Mouse (Mus musculus): ENCODE measurements around the gene Yy1. TPM values are rescaled to one million over a fixed set of nuclear protein-coding genes. Genes with fewer than 3 reads are reported as not detected.
A peak's percentile ranks its signal among the peaks of the same experiment; 100 is the strongest.

The Yy1 gene
- polyA plus RNA-seq, 1 experiment: 15.2 TPM

GRCm38 (mm10) chr12:108766866-108767265 lies 25.9 kb upstream of the Yy1 start:
- no peaks in the 10 kb centered on the region for H3K27me3 ChIP-seq (ENCODE audit: control insufficient read depth, insufficient read depth, low read length)
- TF ChIP-seq POLR2A (IDR thresholded peaks at IDR 0.05; ENCODE audit: low read depth, low read length): no peak
- DNase-seq (ENCODE audit: low read depth in 1 of 2, low spot score in 2 of 2): no peak
- no peak overlapping the region; the same call in 1 of the 2 replicates for H3K4me3 ChIP-seq (ENCODE audit: extremely low read depth, insufficient read depth, insufficient read length)
- WGBS: 8% methylated on average over 7 of the region's 7 CpGs
- no peaks in the 10 kb centered on the region for H3K36me3 ChIP-seq (ENCODE audit: control insufficient read depth, insufficient read depth, low read length)
- peak overlapping the region; percentile 94 for H3K27ac ChIP-seq (ENCODE audit: insufficient read depth, low read length)
- H3K4me1 ChIP-seq (ENCODE audit: control insufficient read depth, insufficient read depth, insufficient read length): peaks cover 23% of the 10 kb centered on the region

- WGBS: 77% methylated on average over 11 of the region's 11 CpGs
- DNase-seq (ENCODE audit: low read depth in 1 of 2, low spot score in 2 of 2): no peak
- Histone ChIP-seq H3K36me3 (ENCODE audit: control insufficient read depth, insufficient read depth, low read length) (no peaks in the 10 kb centered on the region), H3K27ac (ENCODE audit: insufficient read depth, low read length) (no peak overlapping the region), H3K27me3 (ENCODE audit: control insufficient read depth, insufficient read depth, low read length) (no peaks in the 10 kb centered on the region), H3K4me1 (ENCODE audit: control insufficient read depth, insufficient read depth, insufficient read length) (peaks cover 15% of the 10 kb centered on the region), H3K4me3 (ENCODE audit: extremely low read depth, insufficient read depth, insufficient read length) (no peak overlapping the region)
- TF ChIP-seq CTCF (IDR thresholded peaks at IDR 0.05; ENCODE audit: extremely low read depth, insufficient read depth, insufficient read length, insufficient replicate concordance) (no peak), POLR2A (IDR thresholded peaks at IDR 0.05; ENCODE audit: low read depth, low read length) (no peak)
These were observed 24.4 kb upstream of the Yy1 start for GRCm38 (mm10) chr12:108768196-108768854.

DNA sequence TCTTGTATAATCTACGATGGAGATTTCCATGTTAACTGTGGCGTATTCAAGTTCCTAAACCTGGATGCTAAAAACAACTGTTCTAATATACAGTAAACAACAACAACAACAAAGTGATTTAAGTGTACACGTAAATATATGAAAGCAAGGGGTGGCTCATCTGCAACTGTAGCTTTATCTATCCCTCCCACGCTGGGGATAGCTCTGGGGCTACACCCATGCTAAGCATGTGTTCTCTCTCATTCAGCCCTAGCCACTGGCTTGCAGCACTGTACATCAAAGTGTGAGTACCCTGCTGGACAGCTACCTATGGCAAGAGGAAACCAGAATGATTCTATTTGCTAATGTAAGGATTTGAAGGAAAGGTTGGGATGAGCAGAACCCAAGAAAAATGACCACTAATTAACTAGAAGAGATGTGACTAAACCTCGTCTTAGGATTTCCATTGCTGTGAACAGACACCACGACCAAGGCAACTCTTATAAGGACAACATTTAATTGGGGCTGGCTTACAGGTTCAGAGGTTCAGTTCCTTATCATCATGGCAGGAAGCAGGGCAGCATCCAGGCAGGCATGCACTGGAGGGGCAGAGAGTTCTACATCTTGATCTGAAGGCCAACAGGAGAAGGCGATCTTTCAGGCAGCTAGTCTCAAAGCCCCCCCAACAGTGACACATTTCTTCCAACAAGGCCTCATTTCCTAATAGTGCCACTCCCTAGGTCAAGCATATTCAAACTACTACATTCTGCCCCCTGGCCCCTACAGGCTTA lies 12.5 kb upstream of the Yy1 start:
- H3K27me3 ChIP-seq (ENCODE audit: control insufficient read depth, insufficient read depth, low read length): no peaks in the 10 kb centered on the region
- H3K4me1 ChIP-seq (ENCODE audit: control insufficient read depth, insufficient read depth, insufficient read length): no peaks in the 10 kb centered on the region
- no peak overlapping the region for H3K4me3 ChIP-seq (ENCODE audit: extremely low read depth, insufficient read depth, insufficient read length)
- DNase-seq (ENCODE audit: low read depth in 1 of 2, low spot score in 2 of 2): no peak
- H3K36me3 ChIP-seq (ENCODE audit: control insufficient read depth, insufficient read depth, low read length): no peaks in the 10 kb centered on the region; the same call in 1 of the 2 replicates
- no peak for TF ChIP-seq CTCF (IDR thresholded peaks at IDR 0.05; ENCODE audit: extremely low read depth, insufficient read depth, insufficient read length, insufficient replicate concordance)
- TF ChIP-seq POLR2A (IDR thresholded peaks at IDR 0.05; ENCODE audit: low read depth, low read length): no peak
- 90% methylated on average over 7 of the region's 7 CpGs for WGBS
- no peak overlapping the region for H3K27ac ChIP-seq (ENCODE audit: insufficient read depth, low read length)

DNA sequence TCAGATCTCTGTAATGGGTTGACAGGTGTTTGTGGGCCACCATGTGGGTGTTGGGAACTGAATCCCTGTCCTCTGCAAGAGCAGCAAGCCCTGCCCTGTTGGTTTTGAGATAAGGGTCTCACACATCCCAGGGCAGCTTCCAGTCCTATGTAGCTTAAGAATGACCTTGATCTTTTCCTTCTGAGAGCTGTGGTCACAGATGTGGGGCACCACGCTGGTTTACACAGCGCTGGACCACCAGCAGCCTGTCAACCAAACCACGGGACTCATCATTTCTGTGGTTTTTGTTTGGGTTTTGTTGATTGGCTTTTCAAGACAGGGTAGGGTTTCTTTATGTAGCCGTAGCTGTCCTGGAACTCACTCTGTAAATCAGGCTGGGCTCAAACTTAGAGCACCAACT lies 7.6 kb upstream of the Yy1 start:
- no peak for DNase-seq (ENCODE audit: low read depth in 1 of 2, low spot score in 2 of 2)
- no peak overlapping the region for H3K27ac ChIP-seq (ENCODE audit: insufficient read depth, low read length)
- no peak overlapping the region for H3K4me3 ChIP-seq (ENCODE audit: extremely low read depth, insufficient read depth, insufficient read length)
- 46% methylated on average over 4 of the region's 4 CpGs for WGBS
- no peaks in the 10 kb centered on the region for H3K4me1 ChIP-seq (ENCODE audit: control insufficient read depth, insufficient read depth, insufficient read length)
- no peaks in the 10 kb centered on the region for H3K36me3 ChIP-seq (ENCODE audit: control insufficient read depth, insufficient read depth, low read length)
- TF ChIP-seq CTCF (IDR thresholded peaks at IDR 0.05; ENCODE audit: extremely low read depth, insufficient read depth, insufficient read length, insufficient replicate concordance): no peak
- TF ChIP-seq POLR2A (IDR thresholded peaks at IDR 0.05; ENCODE audit: low read depth, low read length): no peak
- H3K27me3 ChIP-seq (ENCODE audit: control insufficient read depth, insufficient read depth, low read length): no peaks in the 10 kb centered on the region

- no peak for DNase-seq (ENCODE audit: low read depth in 1 of 2, low spot score in 2 of 2)
- Histone ChIP-seq H3K27ac (ENCODE audit: insufficient read depth, low read length) (no peak overlapping the region), H3K4me1 (ENCODE audit: control insufficient read depth, insufficient read depth, insufficient read length) (no peaks in the 10 kb centered on the region), H3K4me3 (ENCODE audit: extremely low read depth, insufficient read depth, insufficient read length) (no peak overlapping the region), H3K27me3 (ENCODE audit: control insufficient read depth, insufficient read depth, low read length) (no peaks in the 10 kb centered on the region), H3K36me3 (ENCODE audit: control insufficient read depth, insufficient read depth, low read length) (no peaks in the 10 kb centered on the region)
- no peak for TF ChIP-seq POLR2A (IDR thresholded peaks at IDR 0.05; ENCODE audit: low read depth, low read length)
- WGBS: 92% methylated on average over 2 of the region's 2 CpGs
These were observed 5.4 kb upstream of the Yy1 start for GRCm38 (mm10) chr12:108787329-108787728.

GRCm38 (mm10) chr12:108792152-108792545 lies 624 bp upstream of the Yy1 start:
- under 1% methylated on average over 52 of the region's 52 CpGs for WGBS
- TF ChIP-seq POLR2A (IDR thresholded peaks at IDR 0.05; ENCODE audit: low read depth, low read length) (peak; percentile 38), CTCF (IDR thresholded peaks at IDR 0.05; ENCODE audit: extremely low read depth, insufficient read depth, insufficient read length, insufficient replicate concordance) (no peak)
- no peaks in the 10 kb centered on the region; the same call in 1 of the 2 replicates for H3K4me1 ChIP-seq (ENCODE audit: control insufficient read depth, insufficient read depth, insufficient read length)
- H3K36me3 ChIP-seq (ENCODE audit: control insufficient read depth, insufficient read depth, low read length): no peaks in the 10 kb centered on the region
- H3K4me3 ChIP-seq (ENCODE audit: extremely low read depth, insufficient read depth, insufficient read length): peak overlapping the region; percentile 93
- H3K27ac ChIP-seq (ENCODE audit: insufficient read depth, low read length): peak overlapping the region; percentile 96
- DNase-seq (ENCODE audit: low read depth in 1 of 2, low spot score in 2 of 2): peak; percentile 67 to 72
- no peaks in the 10 kb centered on the region for H3K27me3 ChIP-seq (ENCODE audit: control insufficient read depth, insufficient read depth, low read length)

- WGBS: 1% methylated on average over 52 of the region's 71 CpGs
- Histone ChIP-seq H3K27ac (ENCODE audit: insufficient read depth, low read length) (peak overlapping the region; percentile 93), H3K4me3 (ENCODE audit: extremely low read depth, insufficient read depth, insufficient read length) (peak overlapping the region; percentile 96), H3K36me3 (ENCODE audit: control insufficient read depth, insufficient read depth, low read length) (no peaks in the 10 kb centered on the region), H3K27me3 (ENCODE audit: control insufficient read depth, insufficient read depth, low read length) (no peaks in the 10 kb centered on the region), H3K4me1 (ENCODE audit: control insufficient read depth, insufficient read depth, insufficient read length) (peaks cover 3% of the 10 kb centered on the region; the same call in 1 of the 2 replicates)
- TF ChIP-seq CTCF (IDR thresholded peaks at IDR 0.05; ENCODE audit: extremely low read depth, insufficient read depth, insufficient read length, insufficient replicate concordance) (no peak), POLR2A (IDR thresholded peaks at IDR 0.05; ENCODE audit: low read depth, low read length) (no peak)
- peak in 1 of 2 experiments; percentile 29 for DNase-seq (ENCODE audit: low read depth in 1 of 2, low spot score in 2 of 2)
These were observed 724 bp downstream of the Yy1 start for GRCm38 (mm10) chr12:108793453-108793941.
